In the genomic region with DNA sequence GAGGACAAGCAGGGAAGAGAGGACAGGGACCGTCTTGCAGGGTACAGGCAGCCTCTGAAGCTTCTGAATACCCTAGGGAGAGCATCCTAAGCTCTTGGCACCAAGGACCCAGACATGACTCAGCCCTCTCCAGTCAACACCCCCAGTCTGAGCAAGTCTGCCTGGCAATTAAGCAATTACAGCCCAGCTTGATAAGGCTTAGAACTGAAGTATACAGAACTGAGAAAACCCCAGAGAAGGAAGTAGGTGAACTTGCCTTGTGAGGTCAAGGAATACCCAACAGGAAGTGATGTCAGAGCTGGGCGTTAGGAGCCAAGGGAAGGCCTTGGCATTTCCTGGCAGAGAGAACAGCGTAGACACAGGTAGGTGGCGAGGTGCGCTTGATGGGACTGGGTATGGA, we compare ENCODE assay signal across 11 mouse cellular contexts.
DNase-seq lines count a peak whose midpoint lies in the region; ATAC-seq and TF ChIP-seq lines count a peak whose summit lies in the region.
"Had no signal": no experiment of that assay in that cellular context is flagged by ENCODE, and none has a peak within 500 bp of the region (broad histone marks: within the 10 kb centered on the region; RNA-seq: fewer than 3 reads in every experiment).

No protein-coding gene starts in this region.

- no peaks in the 10 kb centered on the region for H3K79me2 ChIP-seq in C2C12 (ENCODE audit: control insufficient read depth, insufficient read depth)

- H3K27me3 ChIP-seq in C2C12 (ENCODE audit: control insufficient read depth, insufficient read depth, insufficient read length): no peaks in the 10 kb centered on the region
- H3K27me3 ChIP-seq: forebrain, embryonic 13.5 days; kidney, embryonic 15.5 days; limb, embryonic 13.5 days had no signal

- H3K36me3 ChIP-seq in C2C12 (ENCODE audit: control insufficient read depth, insufficient read depth): no peaks in the 10 kb centered on the region
- H3K36me3 ChIP-seq: kidney, embryonic 15.5 days; limb, embryonic 13.5 days had no signal

- no peaks in the 10 kb centered on the region for H3K79me3 ChIP-seq in C2C12 (ENCODE audit: low read depth)

- H3K4me3 ChIP-seq in C2C12 (ENCODE audit: insufficient read depth, poor library complexity, severe bottlenecking): no peak overlapping the region
- H3K4me3 ChIP-seq: forebrain, embryonic 13.5 days; kidney, embryonic 15.5 days; limb, embryonic 13.5 days had no signal

- no peak for TF ChIP-seq CTCF in C2C12 (IDR thresholded peaks at IDR 0.05; ENCODE audit: control insufficient read depth, insufficient read depth, insufficient read length)

- DNase-seq in heart, adult 9 months (ENCODE audit: low spot score in 2 of 2): peak; percentile 34 to 48
- DNase-seq in heart, postnatal 4 days: no peak
- DNase-seq in lung, postnatal 14 days: peak; percentile 11
- no peak for DNase-seq in layer of hippocampus, postnatal 36 days
- no peak for DNase-seq in layer of hippocampus, adult 11-12 months (ENCODE audit: low spot score)
- DNase-seq in thymus, postnatal 4 days: no peak

- no peak overlapping the region for H3ac ChIP-seq in C2C12 (ENCODE audit: control insufficient read depth, insufficient read length, low read depth)

- peak; percentile 75 for ATAC-seq in common myeloid progenitor, adult 5-6 weeks (replicated peaks; ENCODE audit: low read depth, poor library complexity, severe bottlenecking)
- ATAC-seq: forebrain, embryonic 13.5 days had no signal

TF ChIP-seq in C2C12, 6 proteins besides CTCF, POLR2A, EP300 and RAD21:
- TF ChIP-seq CEBPB (IDR thresholded peaks at IDR 0.05; ENCODE audit: low read depth) (peak; percentile 43), FOSL1 (IDR thresholded peaks at IDR 0.05; ENCODE audit: insufficient read depth, low read length, poor library complexity, severe bottlenecking) (peak; percentile 12), MAX (IDR thresholded peaks at IDR 0.05) (no peak)
TF ChIP-seq in C2C12: peak in this region for 2.

Comparison
In these comparisons a context has a peak if more than half of its experiments do, and no peak if none do; other contexts are left out.
1. DNase-seq: peak in heart, adult 9 months (2 of 2) and lung, postnatal 14 days (single experiment); none in heart, postnatal 4 days (single experiment), layer of hippocampus, postnatal 36 days (0 of 2), layer of hippocampus, adult 11-12 months (single experiment) and thymus, postnatal 4 days (single experiment).